Mouse (Mus musculus): ENCODE data around the gene Tanc2. TPM values are rescaled to one million over a fixed set of nuclear protein-coding genes. Genes with fewer than 3 reads are reported as not detected.

Tanc2 gene
- total and polyA plus RNA-seq, 2 experiments from 2014 or later: 37.3 to 136 TPM

- DNase-seq (ENCODE audit: low spot score) (no peak), ATAC-seq (ENCODE audit: low FRiP score) (no peak)
- H3K9me3 ChIP-seq (ENCODE audit: low read length): no peaks in the 10 kb centered on the region
- H3K36me3 ChIP-seq (ENCODE audit: insufficient read depth, low read length): no peaks in the 10 kb centered on the region
- no peak overlapping the region for H3K4me3 ChIP-seq (ENCODE audit: low read depth, low read length)
- WGBS: 92% methylated on average over 6 of the region's 6 CpGs
- H3K27me3 ChIP-seq (ENCODE audit: insufficient read depth, low read length): no peaks in the 10 kb centered on the region
- H3K9ac ChIP-seq (replicated peaks; ENCODE audit: low read length, poor library complexity, severe bottlenecking): no peak overlapping the region
- no peak overlapping the region for H3K4me2 ChIP-seq (ENCODE audit: low read depth, low read length, poor library complexity, severe bottlenecking)
- TF ChIP-seq CTCF (IDR thresholded peaks at IDR 0.05): no peak
- no peaks in the 10 kb centered on the region for H3K4me1 ChIP-seq (ENCODE audit: insufficient read depth, low read length)
- H3K27ac ChIP-seq (ENCODE audit: low read depth, low read length): no peak overlapping the region
Observed at GRCm38 (mm10) chr11:105548383-105548782, 41.4 kb upstream of the Tanc2 start.

GRCm38 (mm10) chr11:105549164-105550121 is 40.3 kb upstream of the Tanc2 start:
- H3K4me2 ChIP-seq (ENCODE audit: low read depth, low read length, poor library complexity, severe bottlenecking): no peak overlapping the region
- no peaks in the 10 kb centered on the region for H3K27me3 ChIP-seq (ENCODE audit: insufficient read depth, low read length)
- no peak for TF ChIP-seq CTCF (IDR thresholded peaks at IDR 0.05)
- no peaks in the 10 kb centered on the region for H3K9me3 ChIP-seq (ENCODE audit: low read length)
- WGBS: 81% methylated on average over 9 of the region's 9 CpGs
- ATAC-seq (ENCODE audit: low FRiP score) (no peak), DNase-seq (ENCODE audit: low spot score) (peak; percentile 42)
- H3K4me1 ChIP-seq (ENCODE audit: insufficient read depth, low read length): no peaks in the 10 kb centered on the region
- H3K27ac ChIP-seq (ENCODE audit: low read depth, low read length): no peak overlapping the region
- H3K4me3 ChIP-seq (ENCODE audit: low read depth, low read length): no peak overlapping the region
- no peak overlapping the region for H3K9ac ChIP-seq (replicated peaks; ENCODE audit: low read length, poor library complexity, severe bottlenecking)
- H3K36me3 ChIP-seq (ENCODE audit: insufficient read depth, low read length): no peaks in the 10 kb centered on the region

GRCm38 (mm10) chr11:105557285-105557684 is 32.5 kb upstream of the Tanc2 start:
- no peak overlapping the region for H3K4me3 ChIP-seq (ENCODE audit: low read depth, low read length)
- no peaks in the 10 kb centered on the region for H3K36me3 ChIP-seq (ENCODE audit: insufficient read depth, low read length)
- H3K4me2 ChIP-seq (ENCODE audit: low read depth, low read length, poor library complexity, severe bottlenecking): no peak overlapping the region
- H3K27ac ChIP-seq (ENCODE audit: low read depth, low read length): peak overlapping the region; percentile 70
- no peak overlapping the region for H3K9ac ChIP-seq (replicated peaks; ENCODE audit: low read length, poor library complexity, severe bottlenecking)
- WGBS: 35% methylated on average over 8 of the region's 8 CpGs
- H3K4me1 ChIP-seq (ENCODE audit: insufficient read depth, low read length): no peaks in the 10 kb centered on the region
- peak; percentile 65 for DNase-seq (ENCODE audit: low spot score)
- 0 out of 2 replicates have a peak, but pooled peaks have one; percentile 54 for ATAC-seq (ENCODE audit: low FRiP score)
- H3K27me3 ChIP-seq (ENCODE audit: insufficient read depth, low read length): no peaks in the 10 kb centered on the region
- no peak for TF ChIP-seq CTCF (IDR thresholded peaks at IDR 0.05)
- H3K9me3 ChIP-seq (ENCODE audit: low read length): no peaks in the 10 kb centered on the region

GRCm38 (mm10) chr11:105558091-105558490 is 31.7 kb upstream of the Tanc2 start:
- no peak for DNase-seq (ENCODE audit: low spot score)
- H3K9me3 ChIP-seq (ENCODE audit: low read length): no peaks in the 10 kb centered on the region
- no peaks in the 10 kb centered on the region for H3K36me3 ChIP-seq (ENCODE audit: insufficient read depth, low read length)
- TF ChIP-seq CTCF (IDR thresholded peaks at IDR 0.05): no peak
- no peaks in the 10 kb centered on the region for H3K27me3 ChIP-seq (ENCODE audit: insufficient read depth, low read length)
- no peak for ATAC-seq (ENCODE audit: low FRiP score)
- no peak overlapping the region for H3K4me2 ChIP-seq (ENCODE audit: low read depth, low read length, poor library complexity, severe bottlenecking)
- H3K4me1 ChIP-seq (ENCODE audit: insufficient read depth, low read length): no peaks in the 10 kb centered on the region
- H3K4me3 ChIP-seq (ENCODE audit: low read depth, low read length): no peak overlapping the region
- no peak overlapping the region for H3K9ac ChIP-seq (replicated peaks; ENCODE audit: low read length, poor library complexity, severe bottlenecking)
- H3K27ac ChIP-seq (ENCODE audit: low read depth, low read length): no peak overlapping the region

GRCm38 (mm10) chr11:105558803-105559505 is 30.8 kb upstream of the Tanc2 start:
- no peak for ATAC-seq (ENCODE audit: low FRiP score)
- no peak overlapping the region for H3K9ac ChIP-seq (replicated peaks; ENCODE audit: low read length, poor library complexity, severe bottlenecking)
- no peak overlapping the region for H3K4me2 ChIP-seq (ENCODE audit: low read depth, low read length, poor library complexity, severe bottlenecking)
- H3K27ac ChIP-seq (ENCODE audit: low read depth, low read length): no peak overlapping the region
- no peaks in the 10 kb centered on the region for H3K36me3 ChIP-seq (ENCODE audit: insufficient read depth, low read length)
- no peaks in the 10 kb centered on the region for H3K9me3 ChIP-seq (ENCODE audit: low read length)
- no peaks in the 10 kb centered on the region for H3K4me1 ChIP-seq (ENCODE audit: insufficient read depth, low read length)
- no peak overlapping the region for H3K4me3 ChIP-seq (ENCODE audit: low read depth, low read length)
- no peak for TF ChIP-seq CTCF (IDR thresholded peaks at IDR 0.05)
- H3K27me3 ChIP-seq (ENCODE audit: insufficient read depth, low read length): no peaks in the 10 kb centered on the region
- 89% methylated on average over 6 of the region's 6 CpGs for WGBS
- DNase-seq (ENCODE audit: low spot score): no peak

GRCm38 (mm10) chr11:105563546-105563945 is 26.2 kb upstream of the Tanc2 start:
- no peaks in the 10 kb centered on the region for H3K9me3 ChIP-seq (ENCODE audit: low read length)
- no peak overlapping the region for H3K4me3 ChIP-seq (ENCODE audit: low read depth, low read length)
- no peaks in the 10 kb centered on the region for H3K36me3 ChIP-seq (ENCODE audit: insufficient read depth, low read length)
- DNase-seq (ENCODE audit: low spot score) (no peak), ATAC-seq (ENCODE audit: low FRiP score) (no peak)
- H3K4me1 ChIP-seq (ENCODE audit: insufficient read depth, low read length): no peaks in the 10 kb centered on the region
- no peak overlapping the region for H3K27ac ChIP-seq (ENCODE audit: low read depth, low read length)
- TF ChIP-seq CTCF (IDR thresholded peaks at IDR 0.05): no peak
- WGBS: 91% methylated on average over 3 of the region's 3 CpGs
- H3K27me3 ChIP-seq (ENCODE audit: insufficient read depth, low read length): no peaks in the 10 kb centered on the region
- no peak overlapping the region for H3K9ac ChIP-seq (replicated peaks; ENCODE audit: low read length, poor library complexity, severe bottlenecking)
- H3K4me2 ChIP-seq (ENCODE audit: low read depth, low read length, poor library complexity, severe bottlenecking): no peak overlapping the region
